Mouse (Mus musculus): ENCODE measurements around the gene Gm45062.

DNA sequence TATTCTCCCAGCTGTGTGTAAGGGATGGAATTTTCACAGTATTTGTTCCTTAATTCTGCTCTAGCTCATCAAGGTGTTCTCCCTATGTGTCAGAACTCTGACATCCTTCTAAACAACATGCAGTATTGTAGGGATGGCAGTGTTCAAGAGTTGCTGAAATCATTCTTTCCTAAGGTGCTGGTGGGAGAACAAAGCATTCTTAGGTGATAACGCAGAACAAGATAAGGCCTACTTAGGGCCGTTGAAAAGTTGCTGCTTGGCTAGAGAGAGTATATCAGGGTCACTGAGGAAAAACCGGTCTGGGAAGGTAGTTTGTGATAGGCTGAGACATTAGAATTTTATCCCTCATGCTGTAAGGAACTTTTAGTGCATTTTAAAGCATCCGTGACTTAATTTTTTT is 17.2 kb downstream of the Gm45062 start:
- no peak for TF ChIP-seq GATA1 (IDR thresholded peaks at IDR 0.05; ENCODE audit: low read length)
- no peak for TF ChIP-seq TAL1 (IDR thresholded peaks at IDR 0.05; ENCODE audit: low read length)

Data from erythroblast, embryonic 14.5 days (primary cell).